Mouse (Mus musculus) small intestine, adult 2 months (tissue): ENCODE measurements around the gene D430041D05Rik. TPM values are rescaled to one million over a fixed set of nuclear protein-coding genes. Genes with fewer than 3 reads are reported as not detected.

Source experiments
- H3K27ac ChIP-seq: fragments of 200-500 bp; 2 replicates; pipeline ENCODE4 v1.5.1; 2012; ENCODE audit warnings: low read depth, low read length, control low read depth, inconsistent platforms; ENCODE audit not compliant: insufficient read depth
- H3K27me3 ChIP-seq: fragments of 200-500 bp; 2 replicates; pipeline ENCODE4 v1.6.1; 2012; ENCODE audit warnings: mild to moderate bottlenecking, moderate library complexity, low read length, inconsistent platforms; ENCODE audit not compliant: control insufficient read depth, insufficient read depth
- H3K36me3 ChIP-seq: fragments of 200-500 bp; 2 replicates; pipeline ENCODE4 v1.6.1; 2012; ENCODE audit warnings: mild to moderate bottlenecking, low read length, control low read depth, inconsistent platforms; ENCODE audit not compliant: control insufficient read depth, insufficient read depth
- H3K4me1 ChIP-seq: fragments of 200-500 bp; 2 replicates; pipeline ENCODE4 v1.6.1; 2012; ENCODE audit warnings: low read length, inconsistent platforms, mixed read lengths; ENCODE audit not compliant: control insufficient read depth, insufficient read depth, insufficient read length
- H3K4me3 ChIP-seq: fragments of 200-500 bp; 2 replicates; pipeline ENCODE4 v1.5.1; 2012; ENCODE audit warnings: low read depth, mild to moderate bottlenecking, control low read depth, inconsistent platforms, low read length, moderate library complexity
- CTCF ChIP-seq: fragments of 200-500 bp; IDR thresholded peaks from 2 replicates; pipeline ENCODE4 v1.5.1; 2012; ENCODE audit warnings: low read depth, mild to moderate bottlenecking, control low read depth, inconsistent platforms, low read length, moderate library complexity, mixed read lengths; ENCODE audit not compliant: insufficient replicate concordance, insufficient read length; ENCODE audit errors: extremely low read depth
- POLR2A ChIP-seq: fragments of 200-500 bp; IDR thresholded peaks from 2 replicates; pipeline ENCODE4 v1.6.1; 2012; ENCODE audit warnings: low read depth, mild to moderate bottlenecking, control low read depth, inconsistent platforms, low read length, moderate library complexity
- WGBS: fragments of 180-500 bp; shearing (Covaris S2); methylation state at CpG from one replicate; pipeline ENCODE4 v1.1.7; 2018; 5-methylcytosine and 5-hydroxymethylcytosine counted together
- polyA plus RNA-seq: library from polyadenylated mRNA; depleted of rRNA; stranded (reverse); fragments of >200 nt; gene quantifications from 2 replicates; pipeline ENCODE4 v1.2.3, GENCODE M21; 2012

Gene D430041D05Rik
- polyA plus RNA-seq, 1 experiment, result not detected

GRCm38 (mm10) chr2:104175476-104176165, 235.2 kb downstream of the D430041D05Rik start:
- Histone ChIP-seq H3K4me1 (no peaks in the 10 kb centered on the region), H3K4me3 (no peak overlapping the region), H3K27me3 (no peaks in the 10 kb centered on the region), H3K36me3 (no peaks in the 10 kb centered on the region), H3K27ac (no peak overlapping the region)
- no peak for TF ChIP-seq CTCF
- TF ChIP-seq POLR2A, result no peak
- 90% methylated on average over 9 of the region's 9 CpGs for WGBS

GRCm38 (mm10) chr2:104173431-104173830, 237.4 kb downstream of the D430041D05Rik start:
- H3K27ac ChIP-seq, result no peak overlapping the region
- no peaks in the 10 kb centered on the region for H3K36me3 ChIP-seq
- H3K4me3 ChIP-seq, result no peak overlapping the region
- no peaks in the 10 kb centered on the region for H3K4me1 ChIP-seq
- 86% methylated on average over 3 of the region's 3 CpGs for WGBS
- TF ChIP-seq CTCF (no peak), POLR2A (no peak)
- H3K27me3 ChIP-seq, result no peaks in the 10 kb centered on the region

GRCm38 (mm10) chr2:104172695-104173348, 238.0 kb downstream of the D430041D05Rik start:
- TF ChIP-seq CTCF, result no peak
- TF ChIP-seq POLR2A, result no peak
- 52% methylated on average over 11 of the region's 11 CpGs for WGBS

GRCm38 (mm10) chr2:104168186-104168896, 242.5 kb downstream of the D430041D05Rik start:
- H3K4me1 ChIP-seq, result no peaks in the 10 kb centered on the region
- H3K27me3 ChIP-seq, result no peaks in the 10 kb centered on the region
- 91% methylated on average over 17 of the region's 17 CpGs for WGBS
- no peak overlapping the region for H3K27ac ChIP-seq
- H3K36me3 ChIP-seq, result no peaks in the 10 kb centered on the region
- H3K4me3 ChIP-seq, result no peak overlapping the region
- TF ChIP-seq POLR2A, result no peak
- no peak for TF ChIP-seq CTCF

More at GRCm38 (mm10) chr2:104172695-104173348, 238.0 kb downstream of the D430041D05Rik start:
- H3K36me3 ChIP-seq, result no peaks in the 10 kb centered on the region
- H3K27me3 ChIP-seq, result no peaks in the 10 kb centered on the region
- H3K4me3 ChIP-seq, result no peak overlapping the region
- H3K4me1 ChIP-seq, result no peaks in the 10 kb centered on the region
- H3K27ac ChIP-seq, result no peak overlapping the region

- no peak for TF ChIP-seq POLR2A
- TF ChIP-seq CTCF, result no peak
- no peaks in the 10 kb centered on the region for H3K36me3 ChIP-seq
- H3K27ac ChIP-seq, result no peak overlapping the region
- no peaks in the 10 kb centered on the region for H3K4me1 ChIP-seq
- H3K4me3 ChIP-seq, result no peak overlapping the region
- no peaks in the 10 kb centered on the region for H3K27me3 ChIP-seq
- WGBS, result 91% methylated on average over 23 of the region's 23 CpGs
Measured at GRCm38 (mm10) chr2:104167765-104168164, 243.0 kb downstream of the D430041D05Rik start.

- H3K27me3 ChIP-seq, result no peaks in the 10 kb centered on the region
- WGBS, result 43% methylated on average over 2 of the region's 2 CpGs
- no peaks in the 10 kb centered on the region for H3K4me1 ChIP-seq
- no peak overlapping the region for H3K4me3 ChIP-seq
- TF ChIP-seq POLR2A (no peak), CTCF (no peak)
- no peak overlapping the region for H3K27ac ChIP-seq
- no peaks in the 10 kb centered on the region for H3K36me3 ChIP-seq
Measured at GRCm38 (mm10) chr2:104165631-104166030, 245.2 kb downstream of the D430041D05Rik start.
